Mouse (Mus musculus): ENCODE measurements around the gene Hoxb5. TPM values are rescaled to one million over a fixed set of nuclear protein-coding genes. Genes with fewer than 3 reads are reported as not detected.
A peak's percentile ranks its signal among the peaks of the same experiment; 100 is the strongest.

Gene Hoxb5
- polyA plus RNA-seq, 1 experiment from 2014 or later, result 0.37 TPM

DNA sequence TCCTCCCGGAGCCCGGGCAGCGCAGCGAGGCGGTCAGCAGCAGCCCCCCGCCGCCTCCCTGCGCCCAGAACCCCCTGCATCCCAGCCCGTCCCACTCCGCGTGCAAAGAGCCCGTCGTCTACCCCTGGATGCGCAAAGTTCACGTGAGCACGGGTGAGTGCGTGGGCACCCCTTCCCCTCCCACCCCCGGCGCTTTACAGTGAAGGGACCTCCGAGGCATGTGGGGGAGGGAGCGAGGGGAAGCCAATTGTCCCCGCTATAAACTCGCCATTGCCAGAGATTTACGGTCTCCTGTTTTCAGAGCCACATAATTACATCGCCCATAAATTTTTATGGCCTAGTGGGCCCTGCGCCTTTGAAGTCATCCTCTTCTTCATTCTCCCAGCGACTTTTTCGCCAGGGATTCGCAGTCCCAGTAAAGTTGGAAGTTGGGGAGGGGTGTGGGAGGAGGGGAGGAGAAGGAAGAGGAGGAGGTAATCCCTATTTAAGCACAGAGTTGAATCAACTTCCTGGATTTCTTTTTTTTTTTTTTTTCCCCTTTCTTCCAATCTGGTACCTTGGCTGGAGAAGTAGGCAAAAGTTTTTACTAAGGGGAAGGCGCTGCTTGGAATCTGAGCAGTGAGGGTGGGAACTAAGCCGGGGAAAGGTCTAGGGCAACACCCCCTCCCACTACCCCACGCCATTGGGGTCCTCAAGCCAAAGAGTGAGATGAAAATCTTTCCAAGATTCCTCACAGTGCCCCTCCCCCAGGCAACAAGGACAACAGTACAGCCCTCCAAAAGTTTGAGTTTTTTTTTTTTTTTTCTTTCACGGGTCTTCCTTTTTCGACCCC is 16.2 kb downstream of the Hoxb5 start:
- H3K27ac ChIP-seq (ENCODE audit: low read length), result peak overlapping the region; percentile 48
- no peaks in the 10 kb centered on the region for H3K36me3 ChIP-seq (ENCODE audit: control insufficient read depth, insufficient read depth)
- peak overlapping the region; percentile 51 for H3K4me2 ChIP-seq (ENCODE audit: low read depth, low read length)
- H3K9me3 ChIP-seq (replicated peaks; ENCODE audit: control insufficient read depth, low read length), result no peaks in the 10 kb centered on the region
- H3K4me3 ChIP-seq (ENCODE audit: low read depth, low read length), result peak overlapping the region; percentile 47
- H3K9ac ChIP-seq (ENCODE audit: low read depth, low read length), result peak overlapping the region; percentile 50; the same call in 1 of the 2 replicates
- 1% methylated on average over 31 of the region's 34 CpGs for WGBS (ENCODE audit: insufficient replicate concordance)
- ATAC-seq (ENCODE audit: low read depth), result no peak
- H3K27me3 ChIP-seq (ENCODE audit: control insufficient read depth, insufficient read depth, low read depth, low read length), result peaks cover 95% of the 10 kb centered on the region
- H3K4me1 ChIP-seq (ENCODE audit: control insufficient read depth, low read depth, low read length), result no peaks in the 10 kb centered on the region

DNA sequence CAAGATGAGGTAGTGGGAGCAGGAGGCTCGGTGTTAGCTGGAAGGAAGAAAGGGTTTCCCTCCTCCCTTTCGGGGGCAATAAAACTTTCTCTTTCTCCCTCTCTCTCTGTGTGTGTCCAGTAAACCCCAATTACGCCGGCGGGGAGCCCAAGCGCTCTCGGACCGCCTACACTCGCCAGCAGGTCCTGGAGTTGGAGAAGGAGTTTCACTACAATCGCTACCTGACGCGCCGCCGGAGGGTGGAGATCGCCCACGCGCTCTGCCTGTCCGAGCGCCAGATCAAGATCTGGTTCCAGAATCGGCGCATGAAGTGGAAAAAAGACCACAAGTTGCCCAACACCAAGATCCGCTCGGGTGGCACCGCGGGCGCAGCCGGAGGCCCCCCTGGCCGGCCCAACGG is 16.8 kb downstream of the Hoxb5 start:
- no peaks in the 10 kb centered on the region for H3K9me3 ChIP-seq (replicated peaks; ENCODE audit: control insufficient read depth, low read length)
- H3K27me3 ChIP-seq (ENCODE audit: control insufficient read depth, insufficient read depth, low read depth, low read length), result peaks cover 91% of the 10 kb centered on the region
- H3K4me1 ChIP-seq (ENCODE audit: control insufficient read depth, low read depth, low read length), result no peaks in the 10 kb centered on the region
- H3K27ac ChIP-seq (ENCODE audit: low read length), result peak overlapping the region; percentile 10; the same call in 1 of the 2 replicates
- no peaks in the 10 kb centered on the region for H3K36me3 ChIP-seq (ENCODE audit: control insufficient read depth, insufficient read depth)
- H3K9ac ChIP-seq (ENCODE audit: low read depth, low read length), result no peak overlapping the region
- H3K4me2 ChIP-seq (ENCODE audit: low read depth, low read length), result peak overlapping the region; percentile 51
- H3K4me3 ChIP-seq (ENCODE audit: low read depth, low read length), result peak overlapping the region; percentile 13
- ATAC-seq (ENCODE audit: low read depth), result no peak
- WGBS (ENCODE audit: insufficient replicate concordance), result under 1% methylated on average over 29 of the region's 29 CpGs

DNA sequence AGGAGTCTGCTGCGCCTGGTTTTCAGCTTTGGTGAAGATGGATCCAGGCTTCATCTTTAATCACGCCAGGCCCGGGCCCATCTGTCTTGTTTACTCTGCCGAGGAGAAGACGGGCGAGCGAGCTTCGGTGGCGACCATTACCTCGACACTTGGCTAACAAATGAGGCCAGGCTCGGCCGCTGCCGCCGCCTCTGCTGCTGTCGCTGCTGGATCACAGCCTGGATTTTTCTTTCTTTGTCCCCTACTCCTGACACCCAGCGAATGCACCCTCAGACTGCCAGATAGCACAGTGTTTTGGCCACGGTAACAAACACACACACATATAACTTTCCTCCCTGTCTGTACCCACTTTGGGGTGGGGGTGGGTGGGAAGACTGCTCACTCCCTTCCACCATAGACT is 17.6 kb downstream of the Hoxb5 start:
- Histone ChIP-seq H3K36me3 (ENCODE audit: control insufficient read depth, insufficient read depth) (no peaks in the 10 kb centered on the region), H3K9me3 (replicated peaks; ENCODE audit: control insufficient read depth, low read length) (no peaks in the 10 kb centered on the region), H3K27ac (ENCODE audit: low read length) (no peak overlapping the region), H3K4me3 (ENCODE audit: low read depth, low read length) (no peak overlapping the region), H3K27me3 (ENCODE audit: control insufficient read depth, insufficient read depth, low read depth, low read length) (peaks cover 91% of the 10 kb centered on the region), H3K4me1 (ENCODE audit: control insufficient read depth, low read depth, low read length) (no peaks in the 10 kb centered on the region), H3K9ac (ENCODE audit: low read depth, low read length) (no peak overlapping the region), H3K4me2 (ENCODE audit: low read depth, low read length) (no peak overlapping the region)
- ATAC-seq (ENCODE audit: low read depth), result no peak
- WGBS (ENCODE audit: insufficient replicate concordance), result 37% methylated on average over 17 of the region's 17 CpGs

DNA sequence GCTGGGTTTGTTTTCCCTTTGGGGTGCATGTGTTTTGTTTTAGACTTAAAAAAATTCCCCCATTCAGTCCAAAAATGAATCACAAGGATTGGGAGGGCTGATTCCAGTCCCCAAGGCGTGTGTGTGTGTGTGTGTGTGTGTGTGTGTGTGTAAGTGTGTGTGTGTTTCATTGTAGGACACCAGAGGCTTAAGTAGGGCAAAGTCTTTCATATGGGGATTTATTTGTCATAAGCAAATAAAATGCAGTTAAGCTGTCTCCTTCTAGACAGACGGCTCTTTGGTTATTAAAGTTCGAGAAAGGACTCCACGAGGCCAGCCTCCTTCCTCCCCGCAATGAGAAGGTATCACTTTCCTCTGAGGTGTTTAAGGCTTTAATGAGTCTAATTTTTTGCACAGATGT is 18.7 kb downstream of the Hoxb5 start:
- Histone ChIP-seq H3K36me3 (ENCODE audit: control insufficient read depth, insufficient read depth) (no peaks in the 10 kb centered on the region), H3K4me2 (ENCODE audit: low read depth, low read length) (no peak overlapping the region), H3K9ac (ENCODE audit: low read depth, low read length) (no peak overlapping the region), H3K9me3 (replicated peaks; ENCODE audit: control insufficient read depth, low read length) (no peaks in the 10 kb centered on the region), H3K27ac (ENCODE audit: low read length) (no peak overlapping the region), H3K4me3 (ENCODE audit: low read depth, low read length) (no peak overlapping the region), H3K27me3 (ENCODE audit: control insufficient read depth, insufficient read depth, low read depth, low read length) (peaks cover 90% of the 10 kb centered on the region), H3K4me1 (ENCODE audit: control insufficient read depth, low read depth, low read length) (no peaks in the 10 kb centered on the region)
- ATAC-seq (ENCODE audit: low read depth), result no peak
- 48% methylated on average over 5 of the region's 5 CpGs for WGBS (ENCODE audit: insufficient replicate concordance)

DNA sequence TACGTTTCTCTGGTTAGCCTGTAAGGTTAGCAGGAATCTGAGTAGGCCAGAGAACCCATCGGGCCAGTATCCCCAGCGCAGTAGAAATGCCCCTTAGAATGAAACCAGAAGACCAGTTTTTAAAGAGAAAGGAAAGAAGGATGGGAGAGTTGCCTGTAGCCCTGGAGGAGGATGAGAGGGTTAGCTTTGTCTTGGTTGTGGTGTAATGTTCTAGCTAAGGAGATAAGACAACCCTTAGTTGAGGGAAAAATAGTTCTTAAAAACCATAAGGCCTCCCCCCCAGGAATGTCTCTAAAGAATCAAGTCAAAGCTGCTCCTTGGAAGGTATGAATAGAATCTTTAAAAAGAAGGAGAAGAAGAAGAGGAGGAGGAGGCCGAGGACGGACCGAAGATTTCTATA is 19.6 kb downstream of the Hoxb5 start:
- peaks cover 87% of the 10 kb centered on the region for H3K27me3 ChIP-seq (ENCODE audit: control insufficient read depth, insufficient read depth, low read depth, low read length)
- no peaks in the 10 kb centered on the region for H3K36me3 ChIP-seq (ENCODE audit: control insufficient read depth, insufficient read depth)
- no peak overlapping the region for H3K27ac ChIP-seq (ENCODE audit: low read length)
- 44% methylated on average over 6 of the region's 6 CpGs for WGBS (ENCODE audit: insufficient replicate concordance)
- ATAC-seq (ENCODE audit: low read depth), result no peak
- no peaks in the 10 kb centered on the region for H3K9me3 ChIP-seq (replicated peaks; ENCODE audit: control insufficient read depth, low read length)
- H3K9ac ChIP-seq (ENCODE audit: low read depth, low read length), result no peak overlapping the region
- no peak overlapping the region for H3K4me3 ChIP-seq (ENCODE audit: low read depth, low read length)
- no peaks in the 10 kb centered on the region for H3K4me1 ChIP-seq (ENCODE audit: control insufficient read depth, low read depth, low read length)
- no peak overlapping the region for H3K4me2 ChIP-seq (ENCODE audit: low read depth, low read length)

DNA sequence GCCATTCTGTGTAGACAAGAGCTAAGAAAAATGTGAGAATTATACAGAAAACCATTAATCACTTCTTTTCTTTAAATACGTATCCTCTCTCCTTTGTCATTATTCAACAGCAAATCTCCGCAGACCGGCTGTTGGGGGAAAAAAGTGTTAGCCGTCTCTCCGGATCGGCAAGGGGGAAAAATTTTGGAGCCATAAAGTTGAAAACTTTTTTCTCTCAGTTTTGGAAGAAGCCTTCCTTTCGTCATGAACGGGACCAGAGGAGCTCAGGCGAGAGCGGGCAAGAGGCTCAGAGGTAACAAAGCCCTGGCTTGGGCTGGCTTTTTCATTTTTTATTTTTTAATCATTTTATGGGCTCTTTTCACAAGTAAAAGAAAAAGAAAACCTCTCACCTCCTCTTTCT is 20.0 kb downstream of the Hoxb5 start, which contains the start of gene Hoxb3:
Hoxb3 (plus strand) TSS at position 173 of the 400 bp plus-strand sequence.
- 51% methylated on average over 10 of the region's 10 CpGs for WGBS (ENCODE audit: insufficient replicate concordance)
- Histone ChIP-seq H3K4me3 (ENCODE audit: low read depth, low read length) (no peak within 1 kb of the TSS), H3K4me2 (ENCODE audit: low read depth, low read length) (no peak within 1 kb of the TSS), H3K36me3 (ENCODE audit: control insufficient read depth, insufficient read depth) (no peaks in the 10 kb centered on the region), H3K9ac (ENCODE audit: low read depth, low read length) (no peak within 1 kb of the TSS), H3K9me3 (replicated peaks; ENCODE audit: control insufficient read depth, low read length) (no peaks in the 10 kb centered on the region), H3K27ac (ENCODE audit: low read length) (no peak within 1 kb of the TSS), H3K4me1 (ENCODE audit: control insufficient read depth, low read depth, low read length) (no peaks in the 10 kb centered on the region), H3K27me3 (ENCODE audit: control insufficient read depth, insufficient read depth, low read depth, low read length) (peaks cover 87% of the 10 kb centered on the region)
- no peak for ATAC-seq (ENCODE audit: low read depth)

DNA sequence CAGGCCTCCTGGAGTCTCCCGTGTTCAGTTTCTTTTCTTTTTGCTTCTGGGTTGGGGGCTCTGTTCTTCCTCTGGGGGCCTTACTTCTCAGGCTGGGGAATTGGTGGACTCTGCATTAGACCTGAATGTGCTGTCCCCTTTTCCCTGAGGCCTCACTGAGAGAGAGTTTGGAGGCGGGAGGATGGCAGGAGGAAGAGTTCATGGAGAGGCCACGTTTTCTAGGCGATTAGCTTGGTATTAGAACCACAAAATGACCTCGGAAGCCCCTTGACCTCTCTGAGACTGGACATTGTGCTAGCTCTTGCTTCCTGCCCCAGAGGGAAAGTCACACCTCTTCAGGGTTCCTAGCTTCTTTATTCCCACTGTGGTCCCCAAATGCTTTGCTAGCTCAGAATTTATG is 21.0 kb downstream of the Hoxb5 start:
- no peak overlapping the region for H3K4me3 ChIP-seq (ENCODE audit: low read depth, low read length)
- H3K27ac ChIP-seq (ENCODE audit: low read length), result no peak overlapping the region
- H3K4me2 ChIP-seq (ENCODE audit: low read depth, low read length), result no peak overlapping the region
- H3K4me1 ChIP-seq (ENCODE audit: control insufficient read depth, low read depth, low read length), result no peaks in the 10 kb centered on the region
- no peak overlapping the region for H3K9ac ChIP-seq (ENCODE audit: low read depth, low read length)
- H3K36me3 ChIP-seq (ENCODE audit: control insufficient read depth, insufficient read depth), result no peaks in the 10 kb centered on the region
- ATAC-seq (ENCODE audit: low read depth), result no peak
- 19% methylated on average over 5 of the region's 5 CpGs for WGBS (ENCODE audit: insufficient replicate concordance)
- peaks cover 81% of the 10 kb centered on the region for H3K27me3 ChIP-seq (ENCODE audit: control insufficient read depth, insufficient read depth, low read depth, low read length)
- H3K9me3 ChIP-seq (replicated peaks; ENCODE audit: control insufficient read depth, low read length), result no peaks in the 10 kb centered on the region

DNA sequence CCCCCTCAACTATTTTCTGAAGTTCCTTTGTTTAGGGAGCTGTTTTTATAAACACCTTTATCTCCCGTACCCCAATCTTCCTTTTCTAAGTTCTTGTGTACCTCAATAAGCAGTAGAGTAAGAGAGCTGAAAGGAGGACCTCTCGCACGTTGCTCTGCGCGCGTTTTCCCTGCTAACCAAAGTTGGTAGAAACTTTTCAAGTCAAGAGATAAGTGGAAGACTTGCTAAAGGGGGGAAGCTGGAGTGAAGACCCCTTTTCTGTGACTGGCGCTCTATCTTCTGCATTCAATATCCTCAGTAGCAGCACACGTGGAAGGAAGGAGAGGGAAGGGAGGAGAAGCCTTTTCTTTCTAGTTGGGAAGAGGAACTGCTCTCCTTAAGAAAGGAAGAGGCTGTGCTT is 21.8 kb downstream of the Hoxb5 start:
- no peak for ATAC-seq (ENCODE audit: low read depth)
- Histone ChIP-seq H3K9ac (ENCODE audit: low read depth, low read length) (no peak overlapping the region), H3K36me3 (ENCODE audit: control insufficient read depth, insufficient read depth) (no peaks in the 10 kb centered on the region), H3K27ac (ENCODE audit: low read length) (no peak overlapping the region), H3K4me1 (ENCODE audit: control insufficient read depth, low read depth, low read length) (no peaks in the 10 kb centered on the region), H3K4me3 (ENCODE audit: low read depth, low read length) (no peak overlapping the region), H3K9me3 (replicated peaks; ENCODE audit: control insufficient read depth, low read length) (no peaks in the 10 kb centered on the region), H3K4me2 (ENCODE audit: low read depth, low read length) (no peak overlapping the region), H3K27me3 (ENCODE audit: control insufficient read depth, insufficient read depth, low read depth, low read length) (peaks cover 78% of the 10 kb centered on the region)
- 23% methylated on average over 8 of the region's 8 CpGs for WGBS (ENCODE audit: insufficient replicate concordance)

DNA sequence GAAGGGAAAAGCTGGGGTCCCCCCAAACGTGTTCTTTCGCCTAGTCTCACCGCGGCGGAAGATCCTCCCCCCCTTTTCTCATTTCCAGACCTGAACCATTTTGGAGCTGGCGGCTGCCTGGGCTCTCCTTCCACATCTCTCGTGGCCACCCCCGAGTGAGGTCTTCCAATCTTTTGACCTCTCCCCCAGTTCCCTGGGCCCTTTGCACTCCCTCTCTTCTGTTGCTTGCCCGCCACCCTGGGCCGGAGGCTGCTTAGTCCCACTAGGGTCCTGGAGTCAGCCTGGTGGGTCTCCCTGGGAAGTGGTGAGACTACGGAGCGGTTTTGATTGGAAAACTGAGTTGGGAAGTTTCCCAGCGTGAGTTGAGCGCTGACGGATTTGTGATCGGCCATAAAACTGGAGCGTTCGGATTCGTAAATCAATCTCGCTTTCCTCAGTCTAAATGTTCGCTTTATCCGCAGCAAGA is 22.6 kb downstream of the Hoxb5 start:
- H3K4me2 ChIP-seq (ENCODE audit: low read depth, low read length), result no peak overlapping the region
- no peak overlapping the region for H3K9ac ChIP-seq (ENCODE audit: low read depth, low read length)
- no peaks in the 10 kb centered on the region for H3K9me3 ChIP-seq (replicated peaks; ENCODE audit: control insufficient read depth, low read length)
- no peaks in the 10 kb centered on the region for H3K4me1 ChIP-seq (ENCODE audit: control insufficient read depth, low read depth, low read length)
- ATAC-seq (ENCODE audit: low read depth), result no peak
- H3K27ac ChIP-seq (ENCODE audit: low read length), result no peak overlapping the region
- H3K36me3 ChIP-seq (ENCODE audit: control insufficient read depth, insufficient read depth), result no peaks in the 10 kb centered on the region
- peaks cover 75% of the 10 kb centered on the region for H3K27me3 ChIP-seq (ENCODE audit: control insufficient read depth, insufficient read depth, low read depth, low read length)
- 38% methylated on average over 22 of the region's 22 CpGs for WGBS (ENCODE audit: insufficient replicate concordance)
- H3K4me3 ChIP-seq (ENCODE audit: low read depth, low read length), result no peak overlapping the region
